In the genomic region with DNA sequence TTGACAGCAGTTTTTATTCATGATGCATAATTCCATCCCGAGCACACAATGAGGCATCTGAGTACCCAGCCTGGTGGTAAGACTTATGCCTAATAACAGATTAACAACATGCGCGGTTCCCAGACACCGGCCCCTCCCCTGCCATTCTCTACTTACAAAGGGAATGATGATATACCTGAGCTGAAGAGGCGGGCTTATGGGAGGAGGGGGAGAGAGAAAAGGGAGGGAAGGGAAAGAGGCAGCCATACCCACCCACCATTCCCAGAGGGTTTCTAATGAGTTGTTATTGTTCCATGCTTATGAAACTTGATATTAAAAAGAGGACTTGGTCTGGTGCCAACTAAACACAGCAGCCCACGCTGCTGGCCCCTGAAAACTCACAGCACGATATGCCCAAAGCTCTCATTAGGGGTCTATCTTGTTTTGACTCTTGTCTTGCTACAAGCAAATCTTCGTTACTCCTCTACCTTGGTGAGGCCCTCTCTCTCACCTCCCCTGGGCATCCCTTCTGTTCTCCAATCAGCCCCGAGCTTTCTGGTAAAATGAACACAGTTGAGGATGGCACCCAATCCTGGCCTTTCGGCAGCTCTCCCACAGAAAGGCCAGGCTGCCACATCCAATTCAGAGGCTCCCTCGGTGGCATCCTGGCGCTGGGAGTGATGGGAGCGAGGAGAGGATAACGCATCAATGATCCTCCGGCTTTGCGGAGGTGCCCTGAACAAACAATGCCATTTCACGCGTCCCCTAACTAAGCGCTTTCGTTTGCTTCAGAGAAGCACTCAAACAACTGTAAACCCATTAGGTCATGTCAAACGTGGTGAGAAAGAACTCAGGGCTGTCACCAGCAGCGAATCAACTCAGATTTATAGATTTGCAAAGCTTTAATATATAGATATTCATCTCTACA, we compare ENCODE assay signal across 14 mouse cellular contexts.
A peak's percentile ranks its signal among the peaks of the same experiment; 100 is the strongest.
DNase-seq lines count a peak whose midpoint lies in the region; ATAC-seq and TF ChIP-seq lines count a peak whose summit lies in the region.
"Had no signal": no experiment of that assay in that cellular context is flagged by ENCODE, and none has a peak within 500 bp of the region (broad histone marks: within the 10 kb centered on the region; RNA-seq: fewer than 3 reads in every experiment).

No protein-coding gene starts in this region.

- peak overlapping the region; percentile 23; the same call in 1 of the 2 replicates for H3K4me2 ChIP-seq in forebrain, postnatal 0 days (ENCODE audit: low read depth)
- H3K4me2 ChIP-seq in midbrain, embryonic 13.5 days (replicated peaks), result peak overlapping the region; percentile 16; the same call in 1 of the 2 replicates

- TF ChIP-seq CTCF in forebrain, postnatal 0 days (IDR thresholded peaks at IDR 0.05; ENCODE audit: low read depth), result no peak

- 0 out of 2 replicates have a peak overlapping the region, but pooled peaks have one; percentile 5 for H3K27ac ChIP-seq in forebrain, postnatal 0 days (ENCODE audit: low read depth, low read length)
- peak overlapping the region; percentile 83 for H3K27ac ChIP-seq in midbrain, embryonic 13.5 days

- H3K9me3 ChIP-seq in forebrain, postnatal 0 days (ENCODE audit: low read length), result no peaks in the 10 kb centered on the region
- no peaks in the 10 kb centered on the region for H3K9me3 ChIP-seq in midbrain, embryonic 13.5 days

- no peak overlapping the region for H3K4me3 ChIP-seq in forebrain, postnatal 0 days (ENCODE audit: low read depth, low read length)
- no peak overlapping the region for H3K4me3 ChIP-seq in midbrain, embryonic 13.5 days (replicated peaks)
- H3K4me3 ChIP-seq: myocyte had no signal

- ATAC-seq in forebrain, postnatal 0 days, result peak; percentile 38; the same call in 1 of the 2 replicates
- peak; percentile 27 for ATAC-seq in midbrain, embryonic 13.5 days

- H3K9ac ChIP-seq in forebrain, postnatal 0 days, result no peak overlapping the region
- peak overlapping the region; percentile 1; the same call in 1 of the 2 replicates for H3K9ac ChIP-seq in midbrain, embryonic 13.5 days (replicated peaks)

- DNase-seq in cerebellum, postnatal 14 days, result peak; percentile 34 to 42
- no peak for DNase-seq in cerebellum, adult 9-11 months
- DNase-seq in NIH3T3 (ENCODE audit: low read depth), result peak; percentile 8
- no peak for DNase-seq in forebrain, postnatal 0 days
- no peak for DNase-seq in embryo, embryonic 9.5 days (ENCODE audit: extremely low spot score)
- no peak for DNase-seq in ovary, postnatal 10 days (ENCODE audit: low spot score)
- DNase-seq in adrenal gland, adult 8-10 months, result no peak
- DNase-seq: adrenal gland, postnatal 36 days; cerebellum, adult 18-20 months; gastrocnemius, postnatal 36 days; kidney, adult 9 months; right cerebral cortex, adult 18-20 months had no signal

- WGBS in forebrain, postnatal 0 days, result 25% methylated on average over 22 of the region's 22 CpGs
- WGBS in midbrain, embryonic 13.5 days, result 30% methylated on average over 22 of the region's 22 CpGs

- peaks cover 18% of the 10 kb centered on the region; the same call in 1 of the 2 replicates for H3K4me1 ChIP-seq in forebrain, postnatal 0 days (ENCODE audit: insufficient read depth)
- peaks cover 66% of the 10 kb centered on the region for H3K4me1 ChIP-seq in midbrain, embryonic 13.5 days (replicated peaks)

- no peaks in the 10 kb centered on the region for H3K36me3 ChIP-seq in forebrain, postnatal 0 days (ENCODE audit: insufficient read depth)
- H3K36me3 ChIP-seq in midbrain, embryonic 13.5 days, result peaks cover 3% of the 10 kb centered on the region; the same call in 1 of the 2 replicates

- H3K27me3 ChIP-seq in forebrain, postnatal 0 days (ENCODE audit: insufficient read depth, low read length), result no peaks in the 10 kb centered on the region
- H3K27me3 ChIP-seq in midbrain, embryonic 13.5 days, result no peaks in the 10 kb centered on the region

Comparison
In these comparisons a context has a peak if more than half of its experiments do, and no peak if none do; other contexts are left out.
1. DNase-seq: peak in cerebellum, postnatal 14 days (2 of 2) and NIH3T3 (single experiment); none in cerebellum, adult 9-11 months (single experiment), forebrain, postnatal 0 days (single experiment), embryo, embryonic 9.5 days (single experiment), ovary, postnatal 10 days (single experiment) and adrenal gland, adult 8-10 months (single experiment).